Mouse (Mus musculus) embryo, embryonic 11 days (tissue): ENCODE measurements around the gene Gimap4.
A peak's percentile ranks its signal among the peaks of the same experiment; 100 is the strongest.

ENCODE experiments used
- DNase-seq: peaks from one replicate; pipeline ENCODE4 v3.0.0-alpha.2; 2015

The Gimap4 gene

GRCm38 (mm10) chr6:48704146-48704545 lies 19.8 kb downstream of the Gimap4 start:
- no peak for DNase-seq

GRCm38 (mm10) chr6:48706130-48706529 lies 21.8 kb downstream of the Gimap4 start:
- no peak for DNase-seq

DNA sequence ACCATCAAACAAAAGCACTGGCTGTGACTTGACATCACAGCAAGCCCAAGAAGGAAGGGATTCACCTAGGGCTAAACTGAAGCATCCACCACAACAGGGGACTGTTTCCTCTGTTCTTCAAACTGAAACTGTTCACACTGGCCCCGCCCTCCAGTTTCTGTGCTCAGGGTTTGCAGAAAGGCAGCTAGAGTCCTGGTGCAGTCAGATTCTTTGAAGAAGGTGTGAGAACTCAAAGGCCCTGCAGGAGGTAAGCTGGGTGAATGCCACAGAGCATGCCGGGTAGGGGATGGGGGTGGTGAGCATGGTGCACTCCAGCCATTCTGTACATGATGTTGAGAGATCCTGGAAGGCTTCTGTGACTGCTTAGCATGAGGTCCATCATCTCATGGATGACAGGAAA lies 34.1 kb downstream of the Gimap4 start, which contains the start of the genes Gm28053 and Gimap7:
Gene Gm28053 (plus strand): TSS at position 153 of the 400 bp plus-strand sequence.
Gene Gimap7 (plus strand): TSS at position 167 of the 400 bp plus-strand sequence.
- DNase-seq = no peak

- no peak for DNase-seq
Observed at GRCm38 (mm10) chr6:48720326-48720725, 36.0 kb downstream of the Gimap4 start.

DNA sequence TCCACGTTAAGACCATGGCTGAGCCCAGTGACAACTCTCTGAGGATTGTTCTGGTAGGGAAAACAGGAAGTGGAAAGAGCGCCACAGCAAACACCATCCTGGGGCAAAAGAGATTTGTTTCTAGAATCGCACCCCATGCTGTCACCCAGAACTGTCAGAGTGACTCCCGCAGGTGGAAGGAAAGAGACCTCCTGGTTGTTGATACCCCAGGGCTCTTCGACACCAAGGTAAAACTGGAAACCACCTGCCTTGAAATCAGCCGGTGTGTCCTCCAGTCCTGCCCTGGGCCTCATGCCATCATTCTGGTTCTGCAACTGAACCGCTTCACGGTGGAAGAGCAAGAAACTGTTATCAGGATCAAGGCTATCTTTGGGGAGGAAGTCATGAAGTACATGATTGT lies 39.1 kb downstream of the Gimap4 start:
- no peak for DNase-seq

- peak; percentile 8 for DNase-seq
Observed at GRCm38 (mm10) chr6:48725476-48725875, 41.1 kb downstream of the Gimap4 start.

DNA sequence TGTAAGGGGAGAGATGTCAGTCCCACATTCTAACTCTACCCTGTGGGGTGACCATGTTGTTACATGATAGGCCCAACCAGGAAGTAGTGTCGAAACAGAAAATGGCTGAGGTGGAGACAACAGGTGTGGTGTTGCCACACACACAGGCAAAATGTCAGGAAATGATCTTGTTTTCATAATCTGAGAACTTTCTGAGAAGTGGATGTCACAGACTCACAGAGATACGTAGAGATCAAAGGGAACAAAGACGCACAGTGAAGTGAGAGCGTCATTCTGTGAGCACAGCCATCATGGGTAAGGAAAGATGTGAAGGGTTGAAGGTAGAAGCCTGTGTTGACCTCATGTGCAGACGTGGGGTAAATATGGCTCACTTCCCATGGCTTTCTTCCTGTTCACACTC lies 43.4 kb downstream of the Gimap4 start:
- DNase-seq = no peak

- no peak for DNase-seq
Observed at GRCm38 (mm10) chr6:48732864-48733304, 48.5 kb downstream of the Gimap4 start.

GRCm38 (mm10) chr6:48733660-48734059 lies 49.3 kb downstream of the Gimap4 start:
- no peak for DNase-seq

GRCm38 (mm10) chr6:48737053-48737452 lies 52.7 kb downstream of the Gimap4 start:
- DNase-seq = no peak

DNA sequence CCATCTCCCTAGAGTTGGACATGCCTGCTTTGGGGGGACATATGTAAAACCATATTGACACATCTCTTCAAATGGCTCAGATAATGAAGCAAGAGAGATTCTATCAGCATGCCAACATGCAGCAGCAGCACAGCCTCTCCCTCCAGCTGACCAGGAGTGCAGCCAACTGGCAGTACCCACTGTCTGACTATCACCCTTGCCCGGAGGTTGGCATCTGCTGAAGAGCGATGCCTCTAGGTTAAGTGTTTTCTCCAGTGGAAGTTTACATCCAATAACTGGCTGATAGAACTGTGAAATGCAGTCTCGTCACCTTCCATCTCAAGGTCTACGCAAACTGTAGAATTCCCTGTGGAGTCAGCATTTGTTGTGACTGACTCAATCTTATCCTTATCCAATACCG lies 53.3 kb downstream of the Gimap4 start:
- DNase-seq = no peak

GRCm38 (mm10) chr6:48738961-48739779 lies 54.8 kb downstream of the Gimap4 start, which contains the start of gene Gimap1:
Gimap1 (plus strand) TSS chr6:48739054.
- DNase-seq = no peak

DNA sequence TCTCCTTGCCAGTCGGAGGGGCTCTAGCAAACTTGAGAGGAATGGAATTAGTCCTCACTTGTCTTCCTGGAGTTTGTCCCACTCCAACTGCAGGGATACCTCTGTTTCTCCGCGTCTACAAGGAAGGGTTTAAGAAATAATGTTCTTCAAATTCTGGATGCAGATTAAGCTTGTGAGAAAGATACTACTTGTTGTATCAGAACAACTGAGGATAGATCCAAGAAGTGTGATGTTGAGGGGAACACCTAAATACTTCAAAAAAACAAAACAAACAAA lies 55.4 kb downstream of the Gimap4 start:
- no peak for DNase-seq

- no peak for DNase-seq
Observed at GRCm38 (mm10) chr6:48740501-48741169, 56.3 kb downstream of the Gimap4 start.

- DNase-seq = no peak
Observed at GRCm38 (mm10) chr6:48741273-48741672, 56.9 kb downstream of the Gimap4 start.
